Mouse (Mus musculus) E14TG2a.4 (cell line): ENCODE results near the gene Atp6v0a4.

Experiments used
- CTCF ChIP-seq: conservative IDR thresholded peaks from 2 replicates; pipeline ENCODE4 v1.5.1; 2014; ENCODE audit warnings: low read length
- NANOG ChIP-seq: IDR thresholded peaks from 2 replicates; pipeline ENCODE4 v1.6.1; 2014; ENCODE audit warnings: borderline replicate concordance, low read length, mixed read lengths
- POU5F1 ChIP-seq: IDR thresholded peaks from 2 replicates; pipeline ENCODE4 v1.6.1; 2014; ENCODE audit warnings: low read length, borderline replicate concordance

DNA sequence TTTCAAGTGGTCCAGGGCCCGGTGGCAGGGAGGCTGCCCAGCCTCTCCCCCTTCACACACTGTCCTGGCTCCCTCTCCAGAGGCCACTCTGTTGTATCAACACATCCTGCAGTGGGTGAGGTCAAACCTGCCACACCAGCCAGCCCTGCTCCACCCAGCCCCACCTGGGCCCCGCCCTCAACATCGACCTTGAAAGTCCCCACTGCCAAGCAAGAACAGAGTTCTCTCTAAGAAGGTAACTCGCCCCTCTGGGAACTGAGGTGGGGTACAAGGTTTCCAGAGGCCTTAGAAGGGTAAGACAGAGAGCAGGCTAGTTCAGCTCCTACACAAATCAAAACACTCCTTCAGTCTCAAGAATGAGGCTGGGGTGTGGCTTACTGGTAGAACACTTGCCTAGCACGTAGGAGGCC is 27.4 kb downstream of the Atp6v0a4 start:
- no peak for TF ChIP-seq CTCF
- no peak for TF ChIP-seq NANOG
- no peak for TF ChIP-seq POU5F1
